Mouse (Mus musculus): ENCODE data around the gene Ankrd6. TPM values are rescaled to one million over a fixed set of nuclear protein-coding genes. Genes with fewer than 3 reads are reported as not detected.

Ankrd6 gene
- polyA plus RNA-seq, 1 experiment from 2014 or later = 3.0 TPM

DNA sequence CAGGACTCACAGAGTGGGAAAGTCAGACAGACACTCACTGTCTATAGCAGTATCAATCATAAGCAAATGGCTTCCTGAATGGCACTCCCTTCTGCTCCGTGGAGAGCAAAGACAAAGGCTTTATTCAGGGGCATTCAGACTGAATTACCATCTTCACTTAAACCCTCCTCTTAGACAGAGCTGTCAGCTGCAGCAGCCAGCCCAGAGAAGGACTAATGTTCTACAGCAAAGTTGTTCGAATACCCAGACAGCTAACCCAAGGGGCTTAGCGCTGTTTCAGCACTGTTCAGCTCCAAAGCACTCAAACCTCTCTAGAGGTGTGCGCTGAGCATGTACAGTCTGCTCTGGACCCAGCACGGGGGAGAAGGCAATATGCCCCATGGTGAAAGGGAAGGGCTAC is 32.1 kb downstream of the Ankrd6 start:
- H3K9me3 ChIP-seq (ENCODE audit: control insufficient read depth, low read length) = no peaks in the 10 kb centered on the region
- 77% methylated on average over 5 of the region's 5 CpGs for WGBS
- peaks cover 7% of the 10 kb centered on the region for H3K4me1 ChIP-seq (replicated peaks; ENCODE audit: control insufficient read depth, insufficient read depth, low read length)
- no peak overlapping the region for H3K4me3 ChIP-seq (ENCODE audit: low read depth, low read length)
- ATAC-seq (replicated peaks; ENCODE audit: low FRiP score) (no peak), DNase-seq (ENCODE audit: low spot score) (no peak)
- H3K4me2 ChIP-seq = no peak overlapping the region
- no peaks in the 10 kb centered on the region for H3K36me3 ChIP-seq (ENCODE audit: control insufficient read depth, insufficient read depth, low read length)
- H3K27ac ChIP-seq (ENCODE audit: low read depth, low read length) = no peak overlapping the region
- no peak overlapping the region for H3K9ac ChIP-seq (ENCODE audit: low read depth, low read length)
- H3K27me3 ChIP-seq (replicated peaks; ENCODE audit: control insufficient read depth, insufficient read depth, low read length) = peaks cover 7% of the 10 kb centered on the region; the same call in 1 of the 2 replicates

DNA sequence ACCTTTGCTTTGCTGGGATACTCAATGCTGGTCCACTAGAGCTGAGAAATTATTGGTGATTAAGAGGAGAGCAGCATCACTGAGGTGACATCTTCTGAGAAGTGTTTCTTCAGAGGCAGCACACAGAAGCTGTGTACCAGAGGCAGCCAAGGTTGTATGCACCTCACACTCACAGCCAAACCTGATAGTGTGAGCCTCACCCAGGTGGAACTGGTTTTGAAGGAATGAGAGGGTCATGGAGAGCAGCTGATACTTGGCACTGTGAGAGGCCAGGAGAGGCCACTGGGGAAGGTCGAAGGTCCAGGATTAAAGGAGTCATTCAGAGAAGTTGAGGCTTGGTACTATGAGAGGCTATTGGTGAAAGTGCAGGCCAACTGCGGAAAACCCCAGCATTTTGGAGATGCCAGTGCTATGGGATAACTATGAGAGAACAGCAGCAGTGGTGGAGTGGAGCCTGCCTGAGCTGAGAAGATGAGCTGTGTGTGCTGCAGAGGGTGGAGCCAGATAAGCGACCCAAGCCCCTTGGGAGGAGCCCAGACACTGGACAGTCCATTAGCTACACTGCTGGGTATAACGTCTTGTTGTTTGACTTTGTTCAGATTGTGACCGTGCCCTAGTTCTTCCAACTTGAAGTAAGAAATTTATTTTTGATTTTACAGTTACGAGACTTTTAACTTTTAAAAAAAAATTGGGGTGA is 33.8 kb downstream of the Ankrd6 start:
- Histone ChIP-seq H3K27ac (ENCODE audit: low read depth, low read length) (peak overlapping the region; percentile 68), H3K4me2 (peak overlapping the region; percentile 27; the same call in 1 of the 2 replicates), H3K4me3 (ENCODE audit: low read depth, low read length) (no peak overlapping the region), H3K4me1 (replicated peaks; ENCODE audit: control insufficient read depth, insufficient read depth, low read length) (peaks cover 7% of the 10 kb centered on the region), H3K36me3 (ENCODE audit: control insufficient read depth, insufficient read depth, low read length) (no peaks in the 10 kb centered on the region), H3K9me3 (ENCODE audit: control insufficient read depth, low read length) (no peaks in the 10 kb centered on the region), H3K9ac (ENCODE audit: low read depth, low read length) (no peak overlapping the region), H3K27me3 (replicated peaks; ENCODE audit: control insufficient read depth, insufficient read depth, low read length) (no peaks in the 10 kb centered on the region)
- ATAC-seq (replicated peaks; ENCODE audit: low FRiP score) (peak; percentile 93), DNase-seq (ENCODE audit: low spot score) (no peak)
- WGBS = 56% methylated on average over 6 of the region's 6 CpGs

- DNase-seq (ENCODE audit: low spot score) = no peak
- Histone ChIP-seq H3K4me1 (replicated peaks; ENCODE audit: control insufficient read depth, insufficient read depth, low read length) (peaks cover 7% of the 10 kb centered on the region), H3K36me3 (ENCODE audit: control insufficient read depth, insufficient read depth, low read length) (no peaks in the 10 kb centered on the region), H3K4me2 (no peak overlapping the region), H3K9ac (ENCODE audit: low read depth, low read length) (no peak overlapping the region), H3K27me3 (replicated peaks; ENCODE audit: control insufficient read depth, insufficient read depth, low read length) (no peaks in the 10 kb centered on the region), H3K4me3 (ENCODE audit: low read depth, low read length) (no peak overlapping the region), H3K9me3 (ENCODE audit: control insufficient read depth, low read length) (no peaks in the 10 kb centered on the region), H3K27ac (ENCODE audit: low read depth, low read length) (peak overlapping the region; percentile 68; the same call in 1 of the 2 replicates)
- ATAC-seq (replicated peaks; ENCODE audit: low FRiP score) = no peak; the same call in 1 of the 2 replicates
- 60% methylated on average over 8 of the region's 8 CpGs for WGBS
Observed at GRCm38 (mm10) chr4:32915928-32916327, 34.7 kb downstream of the Ankrd6 start.

- Histone ChIP-seq H3K4me2 (no peak overlapping the region), H3K27ac (ENCODE audit: low read depth, low read length) (no peak overlapping the region), H3K9me3 (ENCODE audit: control insufficient read depth, low read length) (no peaks in the 10 kb centered on the region), H3K4me3 (ENCODE audit: low read depth, low read length) (no peak overlapping the region), H3K4me1 (replicated peaks; ENCODE audit: control insufficient read depth, insufficient read depth, low read length) (peaks cover 19% of the 10 kb centered on the region; the same call in 1 of the 2 replicates), H3K27me3 (replicated peaks; ENCODE audit: control insufficient read depth, insufficient read depth, low read length) (no peaks in the 10 kb centered on the region), H3K36me3 (ENCODE audit: control insufficient read depth, insufficient read depth, low read length) (no peaks in the 10 kb centered on the region), H3K9ac (ENCODE audit: low read depth, low read length) (no peak overlapping the region)
- no peak for ATAC-seq (replicated peaks; ENCODE audit: low FRiP score)
- no peak for DNase-seq (ENCODE audit: low spot score)
- WGBS = 81% methylated on average over 1 of the region's 1 CpGs
Observed at GRCm38 (mm10) chr4:32909996-32910395, 40.6 kb downstream of the Ankrd6 start.

GRCm38 (mm10) chr4:32909241-32909979 is 41.2 kb downstream of the Ankrd6 start:
- peak; percentile 100 for ATAC-seq (replicated peaks; ENCODE audit: low FRiP score)
- H3K9me3 ChIP-seq (ENCODE audit: control insufficient read depth, low read length) = no peaks in the 10 kb centered on the region
- H3K4me2 ChIP-seq = 0 out of 2 replicates have a peak overlapping the region, but pooled peaks have one; percentile 9
- H3K27ac ChIP-seq (ENCODE audit: low read depth, low read length) = peak overlapping the region; percentile 25; the same call in 1 of the 2 replicates
- no peaks in the 10 kb centered on the region for H3K27me3 ChIP-seq (replicated peaks; ENCODE audit: control insufficient read depth, insufficient read depth, low read length)
- H3K4me3 ChIP-seq (ENCODE audit: low read depth, low read length) = no peak overlapping the region
- H3K4me1 ChIP-seq (replicated peaks; ENCODE audit: control insufficient read depth, insufficient read depth, low read length) = peaks cover 19% of the 10 kb centered on the region; the same call in 1 of the 2 replicates
- peak; percentile 49 for DNase-seq (ENCODE audit: low spot score)
- 48% methylated on average over 3 of the region's 3 CpGs for WGBS
- no peak overlapping the region for H3K9ac ChIP-seq (ENCODE audit: low read depth, low read length)
- H3K36me3 ChIP-seq (ENCODE audit: control insufficient read depth, insufficient read depth, low read length) = no peaks in the 10 kb centered on the region

GRCm38 (mm10) chr4:32907631-32908030 is 43.0 kb downstream of the Ankrd6 start:
- 85% methylated on average over 3 of the region's 3 CpGs for WGBS
- H3K4me2 ChIP-seq = no peak overlapping the region
- peaks cover 19% of the 10 kb centered on the region; the same call in 1 of the 2 replicates for H3K4me1 ChIP-seq (replicated peaks; ENCODE audit: control insufficient read depth, insufficient read depth, low read length)
- no peak for ATAC-seq (replicated peaks; ENCODE audit: low FRiP score)
- no peaks in the 10 kb centered on the region for H3K27me3 ChIP-seq (replicated peaks; ENCODE audit: control insufficient read depth, insufficient read depth, low read length)
- H3K27ac ChIP-seq (ENCODE audit: low read depth, low read length) = no peak overlapping the region
- H3K4me3 ChIP-seq (ENCODE audit: low read depth, low read length) = no peak overlapping the region
- no peaks in the 10 kb centered on the region for H3K36me3 ChIP-seq (ENCODE audit: control insufficient read depth, insufficient read depth, low read length)
- no peak for DNase-seq (ENCODE audit: low spot score)
- no peak overlapping the region for H3K9ac ChIP-seq (ENCODE audit: low read depth, low read length)
- no peaks in the 10 kb centered on the region for H3K9me3 ChIP-seq (ENCODE audit: control insufficient read depth, low read length)

- peaks cover 19% of the 10 kb centered on the region; the same call in 1 of the 2 replicates for H3K4me1 ChIP-seq (replicated peaks; ENCODE audit: control insufficient read depth, insufficient read depth, low read length)
- H3K4me2 ChIP-seq = no peak overlapping the region
- no peaks in the 10 kb centered on the region for H3K27me3 ChIP-seq (replicated peaks; ENCODE audit: control insufficient read depth, insufficient read depth, low read length)
- no peak overlapping the region for H3K4me3 ChIP-seq (ENCODE audit: low read depth, low read length)
- H3K9ac ChIP-seq (ENCODE audit: low read depth, low read length) = no peak overlapping the region
- WGBS = 69% methylated on average over 6 of the region's 6 CpGs
- H3K9me3 ChIP-seq (ENCODE audit: control insufficient read depth, low read length) = no peaks in the 10 kb centered on the region
- DNase-seq (ENCODE audit: low spot score) (no peak), ATAC-seq (replicated peaks; ENCODE audit: low FRiP score) (no peak)
- no peaks in the 10 kb centered on the region for H3K36me3 ChIP-seq (ENCODE audit: control insufficient read depth, insufficient read depth, low read length)
- H3K27ac ChIP-seq (ENCODE audit: low read depth, low read length) = no peak overlapping the region
Observed at GRCm38 (mm10) chr4:32906627-32907026, 44.0 kb downstream of the Ankrd6 start.

DNA sequence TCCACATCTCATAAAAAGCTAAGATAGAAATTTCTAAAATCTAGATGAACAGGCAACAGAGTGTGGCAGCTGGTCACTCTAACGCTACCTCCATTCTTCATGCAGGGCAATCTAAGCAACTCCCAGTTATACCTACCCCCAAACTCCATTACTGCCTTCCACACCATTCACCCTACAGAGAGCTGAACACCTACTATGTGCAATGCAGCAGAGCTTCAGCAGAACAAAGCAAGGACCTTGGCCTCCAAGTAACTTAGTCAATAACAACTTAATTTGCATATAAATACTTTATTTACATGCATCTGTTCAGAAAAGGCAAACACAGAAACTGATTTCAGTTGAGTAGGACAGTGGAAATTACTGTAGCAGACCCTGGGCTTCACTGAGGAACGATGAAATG is 44.7 kb downstream of the Ankrd6 start:
- DNase-seq (ENCODE audit: low spot score) = no peak
- no peak for ATAC-seq (replicated peaks; ENCODE audit: low FRiP score)
- 89% methylated on average over 2 of the region's 2 CpGs for WGBS
- no peak overlapping the region for H3K4me2 ChIP-seq
- no peak overlapping the region for H3K4me3 ChIP-seq (ENCODE audit: low read depth, low read length)
- H3K36me3 ChIP-seq (ENCODE audit: control insufficient read depth, insufficient read depth, low read length) = no peaks in the 10 kb centered on the region
- no peak overlapping the region for H3K27ac ChIP-seq (ENCODE audit: low read depth, low read length)
- H3K9me3 ChIP-seq (ENCODE audit: control insufficient read depth, low read length) = no peaks in the 10 kb centered on the region
- H3K4me1 ChIP-seq (replicated peaks; ENCODE audit: control insufficient read depth, insufficient read depth, low read length) = peaks cover 19% of the 10 kb centered on the region; the same call in 1 of the 2 replicates
- H3K9ac ChIP-seq (ENCODE audit: low read depth, low read length) = no peak overlapping the region
- H3K27me3 ChIP-seq (replicated peaks; ENCODE audit: control insufficient read depth, insufficient read depth, low read length) = no peaks in the 10 kb centered on the region

Data from liver, embryonic 11.5 days (tissue).